Mouse (Mus musculus) kidney, adult 8-10 months (tissue): ENCODE measurements around the gene Cadps2.

Experiments used
- DNase-seq, 2 experiments: peaks; one replicate each; pipeline ENCODE4 v3.0.0; 2022

Cadps2 gene

GRCm38 (mm10) chr6:23839009-23839811 is at the start of gene Cadps2:
Cadps2 (minus strand) TSS chr6:23839421.
- DNase-seq, result peak; percentile 35 to 54

- peak; percentile 30 to 67 for DNase-seq
Observed at GRCm38 (mm10) chr6:23886418-23886817, 47.2 kb upstream of the Cadps2 start.

- DNase-seq, result peak in 1 of 2 experiments; percentile 9
Observed at GRCm38 (mm10) chr6:23876765-23877408, 37.7 kb upstream of the Cadps2 start.

GRCm38 (mm10) chr6:23876363-23876762 is 37.1 kb upstream of the Cadps2 start:
- no peak for DNase-seq

GRCm38 (mm10) chr6:23873812-23874211 is 34.6 kb upstream of the Cadps2 start:
- no peak for DNase-seq

- no peak for DNase-seq
Observed at GRCm38 (mm10) chr6:23873231-23873630, 34.0 kb upstream of the Cadps2 start.

- no peak for DNase-seq
Observed at GRCm38 (mm10) chr6:23869971-23870370, 30.8 kb upstream of the Cadps2 start.

- no peak for DNase-seq
Observed at GRCm38 (mm10) chr6:23866298-23866697, 27.1 kb upstream of the Cadps2 start.

GRCm38 (mm10) chr6:23853464-23853863 is 14.2 kb upstream of the Cadps2 start:
- DNase-seq, result no peak

- peak; percentile 9 to 10 for DNase-seq
Observed at GRCm38 (mm10) chr6:23840001-23840400, 780 bp upstream of the Cadps2 start.

GRCm38 (mm10) chr6:23838401-23839008 is 716 bp downstream of the Cadps2 start:
- DNase-seq, result peak; percentile 32 to 49

- no peak for DNase-seq
Observed at GRCm38 (mm10) chr6:23837631-23838030, 1.6 kb downstream of the Cadps2 start.

- DNase-seq, result no peak
Observed at GRCm38 (mm10) chr6:23837127-23837526, 2.1 kb downstream of the Cadps2 start.

GRCm38 (mm10) chr6:23836694-23837093 is 2.5 kb downstream of the Cadps2 start:
- DNase-seq, result no peak

- no peak for DNase-seq
Observed at GRCm38 (mm10) chr6:23835552-23835951, 3.7 kb downstream of the Cadps2 start.

- DNase-seq, result no peak
Observed at GRCm38 (mm10) chr6:23830741-23831140, 8.5 kb downstream of the Cadps2 start.

GRCm38 (mm10) chr6:23829338-23829737 is 9.9 kb downstream of the Cadps2 start:
- DNase-seq, result no peak

GRCm38 (mm10) chr6:23821819-23822218 is 17.4 kb downstream of the Cadps2 start:
- no peak for DNase-seq

- no peak for DNase-seq
Observed at GRCm38 (mm10) chr6:23810087-23810486, 29.1 kb downstream of the Cadps2 start.

GRCm38 (mm10) chr6:23809344-23809743 is 29.9 kb downstream of the Cadps2 start:
- DNase-seq, result no peak

- no peak for DNase-seq
Observed at GRCm38 (mm10) chr6:23805333-23805732, 33.9 kb downstream of the Cadps2 start.

- no peak for DNase-seq
Observed at GRCm38 (mm10) chr6:23791822-23792221, 47.4 kb downstream of the Cadps2 start.

GRCm38 (mm10) chr6:23777641-23778040 is 61.6 kb downstream of the Cadps2 start:
- peak in 1 of 2 experiments; percentile 1 for DNase-seq

GRCm38 (mm10) chr6:23762204-23762603 is 77.0 kb downstream of the Cadps2 start:
- no peak for DNase-seq
